Mouse (Mus musculus) myocyte (in vitro differentiated cells): ENCODE results near the gene Krt80. TPM values are rescaled to one million over a fixed set of nuclear protein-coding genes. Genes with fewer than 3 reads are reported as not detected.
A peak's percentile ranks its signal among the peaks of the same experiment; 100 is the strongest.

Source experiments
- H3K27me3 ChIP-seq: one replicate; pipeline ENCODE4 v1.6.1; 2011; ENCODE audit not compliant: control insufficient read depth, insufficient read depth, insufficient read length
- H3K36me3 ChIP-seq: one replicate; pipeline ENCODE4 v1.6.1; 2011; ENCODE audit not compliant: control insufficient read depth, insufficient read depth
- H3K4me2 ChIP-seq: one replicate; pipeline ENCODE4 v1.6.1; 2011; ENCODE audit warnings: low read depth, control low read depth
- H3K4me3 ChIP-seq: one replicate; pipeline ENCODE4 v1.5.1; 2011; ENCODE audit warnings: mild to moderate bottlenecking, control low read depth, moderate library complexity
- H3K79me2 ChIP-seq: one replicate; pipeline ENCODE4 v1.6.1; 2011; ENCODE audit not compliant: control insufficient read depth, insufficient read depth
- H3ac ChIP-seq: one replicate; pipeline ENCODE4 v1.6.1; 2011; ENCODE audit not compliant: control insufficient read depth, insufficient read length
- CEBPB ChIP-seq: IDR thresholded peaks from 2 replicates; pipeline ENCODE4 v1.6.1; 2011; ENCODE audit warnings: mild to moderate bottlenecking, moderate library complexity; ENCODE audit not compliant: poor library complexity, insufficient read depth, severe bottlenecking
- E2F4 ChIP-seq: IDR thresholded peaks from one replicate; pipeline ENCODE4 v1.6.1; 2011; ENCODE audit warnings: mild to moderate bottlenecking, control low read depth, moderate library complexity; ENCODE audit not compliant: insufficient read depth
- MAX ChIP-seq: IDR thresholded peaks from one replicate; pipeline ENCODE4 v1.6.1; 2011; ENCODE audit warnings: low read depth, mild to moderate bottlenecking, control low read depth
- MYOD1 ChIP-seq, 3 experiments: IDR thresholded peaks; one replicate each; pipeline ENCODE4 v1.6.1; 2011; ENCODE audit warnings: control low read depth in 2 of 3, low read depth in 2 of 3, mild to moderate bottlenecking in 2 of 3, moderate library complexity in 1 of 3; ENCODE audit not compliant: insufficient read length in 2 of 3, control insufficient read depth in 1 of 3
- MYOG ChIP-seq, 3 experiments: IDR thresholded peaks; one replicate each; pipeline ENCODE4 v1.6.1; 2011; ENCODE audit warnings: control low read depth in 2 of 3, low read depth in 2 of 3, mild to moderate bottlenecking in 2 of 3; ENCODE audit not compliant: insufficient read length in 2 of 3, control insufficient read depth in 1 of 3, insufficient read depth in 1 of 3
- POLR2A ChIP-seq: IDR thresholded peaks from one replicate; pipeline ENCODE4 v1.6.1; 2011; ENCODE audit warnings: low read depth, mild to moderate bottlenecking, control low read depth, moderate library complexity; ENCODE audit not compliant: insufficient read length
- POLR2AphosphoS2 ChIP-seq: IDR thresholded peaks from one replicate; pipeline ENCODE4 v1.6.1; 2011; ENCODE audit warnings: low read depth, control low read depth; ENCODE audit not compliant: insufficient read length
- REST ChIP-seq: IDR thresholded peaks from one replicate; pipeline ENCODE4 v1.6.1; 2011; ENCODE audit warnings: mild to moderate bottlenecking, control low read depth, moderate library complexity; ENCODE audit not compliant: insufficient read depth, insufficient read length
- SRF ChIP-seq: IDR thresholded peaks from one replicate; pipeline ENCODE4 v1.6.1; 2011; ENCODE audit warnings: low read depth; ENCODE audit not compliant: control insufficient read depth, insufficient read length
- TCF12 ChIP-seq: IDR thresholded peaks from one replicate; pipeline ENCODE4 v1.6.1; 2011; ENCODE audit warnings: mild to moderate bottlenecking, control low read depth; ENCODE audit not compliant: poor library complexity, insufficient read depth, severe bottlenecking
- TCF3 ChIP-seq: IDR thresholded peaks from one replicate; pipeline ENCODE4 v1.6.1; 2011; ENCODE audit warnings: low read depth, control low read depth; ENCODE audit not compliant: insufficient read length
- USF1 ChIP-seq: IDR thresholded peaks from one replicate; pipeline ENCODE4 v1.6.1; 2011; ENCODE audit warnings: low read depth, mild to moderate bottlenecking, control low read depth, moderate library complexity
- polyA plus RNA-seq: library from polyadenylated mRNA; unstranded; fragments of >200 nt; fragmentation: generic; extraction: Trizol; gene quantifications from one replicate; pipeline ENCODE4 v1.2.1, GENCODE M21; 2012; ENCODE audit warnings: missing spikeins

The Krt80 gene
- polyA plus RNA-seq, 1 experiment = 7.7 TPM

GRCm38 (mm10) chr15:101396466-101396865 is 26.5 kb upstream of the Krt80 start:
- Histone ChIP-seq H3K4me2 (peak overlapping the region; percentile 21), H3K27me3 (peaks cover 18% of the 10 kb centered on the region), H3K4me3 (no peak overlapping the region), H3ac (no peak overlapping the region), H3K79me2 (no peaks in the 10 kb centered on the region), H3K36me3 (no peaks in the 10 kb centered on the region)
- TF ChIP-seq SRF = no peak
- no peak for TF ChIP-seq USF1
- TF ChIP-seq MYOG (IDR thresholded peaks at IDR 0.05; ENCODE audit: control insufficient read depth in 1 of 3, insufficient read depth in 1 of 3, insufficient read length in 2 of 3, low read depth in 2 of 3) = peak in 2 of 3 experiments; percentile 40 to 58
- peak; percentile 60 for TF ChIP-seq TCF3
- TF ChIP-seq MYOD1 (IDR thresholded peaks at IDR 0.05; ENCODE audit: control insufficient read depth in 1 of 3, insufficient read length in 2 of 3, low read depth in 2 of 3) = peak in 2 of 3 experiments; percentile 70 to 73
- peak; percentile 45 for TF ChIP-seq TCF12
- TF ChIP-seq CEBPB = 0 out of 2 replicates have a peak, but pooled peaks have one; percentile 3

GRCm38 (mm10) chr15:101394908-101395307 is 24.9 kb upstream of the Krt80 start:
- TF ChIP-seq POLR2A (no peak), MYOG (IDR thresholded peaks at IDR 0.05; ENCODE audit: control insufficient read depth in 1 of 3, insufficient read depth in 1 of 3, insufficient read length in 2 of 3, low read depth in 2 of 3) (no peak), TCF3 (no peak), MAX (no peak), MYOD1 (IDR thresholded peaks at IDR 0.05; ENCODE audit: control insufficient read depth in 1 of 3, insufficient read length in 2 of 3, low read depth in 2 of 3) (no peak), REST (no peak), USF1 (no peak)

GRCm38 (mm10) chr15:101392251-101392650 is 22.3 kb upstream of the Krt80 start:
- Histone ChIP-seq H3K36me3 (no peaks in the 10 kb centered on the region), H3K4me2 (peak overlapping the region; percentile 19), H3K4me3 (no peak overlapping the region), H3K79me2 (no peaks in the 10 kb centered on the region), H3K27me3 (no peaks in the 10 kb centered on the region), H3ac (no peak overlapping the region)
- TF ChIP-seq TCF12 = no peak
- TF ChIP-seq MAX = no peak
- no peak for TF ChIP-seq REST
- no peak for TF ChIP-seq POLR2AphosphoS2
- TF ChIP-seq TCF3 = no peak
- no peak for TF ChIP-seq MYOG (IDR thresholded peaks at IDR 0.05; ENCODE audit: control insufficient read depth in 1 of 3, insufficient read depth in 1 of 3, insufficient read length in 2 of 3, low read depth in 2 of 3)
- no peak for TF ChIP-seq USF1
- TF ChIP-seq POLR2A = no peak
- TF ChIP-seq E2F4 = no peak
- TF ChIP-seq MYOD1 (IDR thresholded peaks at IDR 0.05; ENCODE audit: control insufficient read depth in 1 of 3, insufficient read length in 2 of 3, low read depth in 2 of 3) = no peak
- no peak for TF ChIP-seq CEBPB
- TF ChIP-seq SRF = no peak

More at GRCm38 (mm10) chr15:101394908-101395307, 24.9 kb upstream of the Krt80 start:
- Histone ChIP-seq H3K79me2 (no peaks in the 10 kb centered on the region), H3K4me2 (no peak overlapping the region), H3K36me3 (no peaks in the 10 kb centered on the region), H3ac (no peak overlapping the region), H3K27me3 (peaks cover 7% of the 10 kb centered on the region), H3K4me3 (no peak overlapping the region)

- Histone ChIP-seq H3K4me3 (no peak overlapping the region), H3ac (no peak overlapping the region), H3K4me2 (no peak overlapping the region), H3K79me2 (no peaks in the 10 kb centered on the region), H3K27me3 (no peaks in the 10 kb centered on the region), H3K36me3 (no peaks in the 10 kb centered on the region)
- TF ChIP-seq MYOD1 (IDR thresholded peaks at IDR 0.05; ENCODE audit: control insufficient read depth in 1 of 3, insufficient read length in 2 of 3, low read depth in 2 of 3) = no peak
- no peak for TF ChIP-seq SRF
- TF ChIP-seq POLR2A = no peak
- no peak for TF ChIP-seq E2F4
Measured at GRCm38 (mm10) chr15:101390203-101390602, 20.2 kb upstream of the Krt80 start.

- Histone ChIP-seq H3K27me3 (no peaks in the 10 kb centered on the region), H3K79me2 (no peaks in the 10 kb centered on the region), H3K4me2 (no peak overlapping the region), H3K4me3 (no peak overlapping the region), H3K36me3 (no peaks in the 10 kb centered on the region), H3ac (no peak overlapping the region)
- no peak for TF ChIP-seq REST
- TF ChIP-seq E2F4 = no peak
Measured at GRCm38 (mm10) chr15:101388034-101388541, 18.1 kb upstream of the Krt80 start.

- Histone ChIP-seq H3K79me2 (no peaks in the 10 kb centered on the region), H3K36me3 (no peaks in the 10 kb centered on the region), H3K27me3 (no peaks in the 10 kb centered on the region), H3K4me3 (no peak overlapping the region), H3K4me2 (no peak overlapping the region), H3ac (no peak overlapping the region)
- TF ChIP-seq TCF12 (no peak), REST (no peak)
Measured at GRCm38 (mm10) chr15:101387176-101387575, 17.2 kb upstream of the Krt80 start.
